Mouse (Mus musculus) monocyte, adult 2 months (primary cell): ENCODE results near the gene Mdga1.

ENCODE experiments used
- DNase-seq, 2 experiments: peaks; one replicate each; pipeline ENCODE4 v3.0.0; 2022; ENCODE audit warnings: low spot score in 2 of 2, low read depth in 1 of 2

The Mdga1 gene

GRCm38 (mm10) chr17:29983190-29983589 is 13.3 kb upstream of the Mdga1 start:
- no peak for DNase-seq

GRCm38 (mm10) chr17:29981568-29981967 is 11.7 kb upstream of the Mdga1 start:
- no peak for DNase-seq

- no peak for DNase-seq
Measured at GRCm38 (mm10) chr17:29979841-29980240, 10.0 kb upstream of the Mdga1 start.

- no peak for DNase-seq
Measured at GRCm38 (mm10) chr17:29979020-29979419, 9.1 kb upstream of the Mdga1 start.

GRCm38 (mm10) chr17:29975731-29976130 is 5.8 kb upstream of the Mdga1 start:
- peak; percentile 26 to 55 for DNase-seq

- DNase-seq: no peak
Measured at GRCm38 (mm10) chr17:29973226-29973625, 3.3 kb upstream of the Mdga1 start.

- DNase-seq: no peak
Measured at GRCm38 (mm10) chr17:29971761-29972432, 2.0 kb upstream of the Mdga1 start.

- DNase-seq: no peak
Measured at GRCm38 (mm10) chr17:29965506-29965905, 4.4 kb downstream of the Mdga1 start.

- DNase-seq: no peak
Measured at GRCm38 (mm10) chr17:29963730-29964259, 6.1 kb downstream of the Mdga1 start.

- no peak for DNase-seq
Measured at GRCm38 (mm10) chr17:29955880-29956279, 14.0 kb downstream of the Mdga1 start.

GRCm38 (mm10) chr17:29954316-29954715 is 15.6 kb downstream of the Mdga1 start:
- no peak for DNase-seq

- no peak for DNase-seq
Measured at GRCm38 (mm10) chr17:29951100-29951499, 18.8 kb downstream of the Mdga1 start.

- no peak for DNase-seq
Measured at GRCm38 (mm10) chr17:29950574-29950973, 19.3 kb downstream of the Mdga1 start.

- DNase-seq: no peak
Measured at GRCm38 (mm10) chr17:29947271-29947714, 22.6 kb downstream of the Mdga1 start.

GRCm38 (mm10) chr17:29944376-29944775 is 25.5 kb downstream of the Mdga1 start:
- DNase-seq: no peak

GRCm38 (mm10) chr17:29939011-29939410 is 30.9 kb downstream of the Mdga1 start:
- DNase-seq: no peak

GRCm38 (mm10) chr17:29937350-29937781 is 32.5 kb downstream of the Mdga1 start:
- DNase-seq: no peak

- no peak for DNase-seq
Measured at GRCm38 (mm10) chr17:29934133-29934851, 35.6 kb downstream of the Mdga1 start.

- DNase-seq: no peak
Measured at GRCm38 (mm10) chr17:29932753-29933152, 37.1 kb downstream of the Mdga1 start.

GRCm38 (mm10) chr17:29931224-29931945 is 38.5 kb downstream of the Mdga1 start:
- no peak for DNase-seq

- DNase-seq: no peak
Measured at GRCm38 (mm10) chr17:29928751-29929237, 41.1 kb downstream of the Mdga1 start.
